Mouse (Mus musculus): Measurements from ENCODE around the gene Dhx8.
A peak's percentile ranks its signal among the peaks of the same experiment; 100 is the strongest.

The Dhx8 gene

GRCm38 (mm10) chr11:101733596-101733995 lies 877 bp downstream of the Dhx8 start:
- no peak for DNase-seq (ENCODE audit: low spot score in 2 of 2)

- DNase-seq (ENCODE audit: low spot score in 2 of 2) = peak; percentile 22 to 35
Observed at GRCm38 (mm10) chr11:101756616-101757015, 23.9 kb downstream of the Dhx8 start.

GRCm38 (mm10) chr11:101757366-101757765 lies 24.6 kb downstream of the Dhx8 start:
- DNase-seq (ENCODE audit: low spot score in 2 of 2) = peak in 1 of 2 experiments; percentile 8

- DNase-seq (ENCODE audit: low spot score in 2 of 2) = no peak
Observed at GRCm38 (mm10) chr11:101758431-101758830, 25.7 kb downstream of the Dhx8 start.

GRCm38 (mm10) chr11:101759530-101759929 lies 26.8 kb downstream of the Dhx8 start:
- DNase-seq (ENCODE audit: low spot score in 2 of 2) = no peak

GRCm38 (mm10) chr11:101763723-101764122 lies 31.0 kb downstream of the Dhx8 start:
- DNase-seq (ENCODE audit: low spot score in 2 of 2) = peak in 1 of 2 experiments; percentile 22

GRCm38 (mm10) chr11:101764546-101764945 lies 31.8 kb downstream of the Dhx8 start:
- no peak for DNase-seq (ENCODE audit: low spot score in 2 of 2)

GRCm38 (mm10) chr11:101767326-101767725 lies 34.6 kb downstream of the Dhx8 start:
- no peak for DNase-seq (ENCODE audit: low spot score in 2 of 2)

- DNase-seq (ENCODE audit: low spot score in 2 of 2) = no peak
Observed at GRCm38 (mm10) chr11:101768721-101769120, 36.0 kb downstream of the Dhx8 start.

GRCm38 (mm10) chr11:101770266-101770665 lies 37.5 kb downstream of the Dhx8 start:
- peak in 1 of 2 experiments; percentile 23 for DNase-seq (ENCODE audit: low spot score in 2 of 2)

- DNase-seq (ENCODE audit: low spot score in 2 of 2) = no peak
Observed at GRCm38 (mm10) chr11:101772027-101772426, 39.3 kb downstream of the Dhx8 start.

GRCm38 (mm10) chr11:101772449-101772848 lies 39.7 kb downstream of the Dhx8 start:
- DNase-seq (ENCODE audit: low spot score in 2 of 2) = peak in 1 of 2 experiments; percentile 58

- no peak for DNase-seq (ENCODE audit: low spot score in 2 of 2)
Observed at GRCm38 (mm10) chr11:101776846-101777245, 44.1 kb downstream of the Dhx8 start.

GRCm38 (mm10) chr11:101783135-101783534 lies 50.4 kb downstream of the Dhx8 start:
- DNase-seq (ENCODE audit: low spot score in 2 of 2) = no peak

GRCm38 (mm10) chr11:101783584-101783983 lies 50.9 kb downstream of the Dhx8 start:
- DNase-seq (ENCODE audit: low spot score in 2 of 2) = no peak

GRCm38 (mm10) chr11:101784072-101784471 lies 51.4 kb downstream of the Dhx8 start:
- no peak for DNase-seq (ENCODE audit: low spot score in 2 of 2)

GRCm38 (mm10) chr11:101784488-101785142 lies 51.9 kb downstream of the Dhx8 start:
- DNase-seq (ENCODE audit: low spot score in 2 of 2) = peak in 1 of 2 experiments; percentile 11

GRCm38 (mm10) chr11:101785143-101785851 lies 52.6 kb downstream of the Dhx8 start, which contains the start of gene Etv4:
Etv4 (minus strand) TSS chr11:101785371.
- peak; percentile 79 to 85 for DNase-seq (ENCODE audit: low spot score in 2 of 2)

GRCm38 (mm10) chr11:101785852-101786205 lies 53.1 kb downstream of the Dhx8 start:
- DNase-seq (ENCODE audit: low spot score in 2 of 2) = no peak

- DNase-seq (ENCODE audit: low spot score in 2 of 2) = no peak
Observed at GRCm38 (mm10) chr11:101786651-101787050, 53.9 kb downstream of the Dhx8 start.

GRCm38 (mm10) chr11:101787432-101787831 lies 54.7 kb downstream of the Dhx8 start:
- no peak for DNase-seq (ENCODE audit: low spot score in 2 of 2)

- DNase-seq (ENCODE audit: low spot score in 2 of 2) = peak in 1 of 2 experiments; percentile 34
Observed at GRCm38 (mm10) chr11:101790811-101791526, 58.2 kb downstream of the Dhx8 start.

All from heart, adult 9 months (tissue).